Mouse (Mus musculus): Measurements from ENCODE around the gene Agap3.

The Agap3 gene

DNA sequence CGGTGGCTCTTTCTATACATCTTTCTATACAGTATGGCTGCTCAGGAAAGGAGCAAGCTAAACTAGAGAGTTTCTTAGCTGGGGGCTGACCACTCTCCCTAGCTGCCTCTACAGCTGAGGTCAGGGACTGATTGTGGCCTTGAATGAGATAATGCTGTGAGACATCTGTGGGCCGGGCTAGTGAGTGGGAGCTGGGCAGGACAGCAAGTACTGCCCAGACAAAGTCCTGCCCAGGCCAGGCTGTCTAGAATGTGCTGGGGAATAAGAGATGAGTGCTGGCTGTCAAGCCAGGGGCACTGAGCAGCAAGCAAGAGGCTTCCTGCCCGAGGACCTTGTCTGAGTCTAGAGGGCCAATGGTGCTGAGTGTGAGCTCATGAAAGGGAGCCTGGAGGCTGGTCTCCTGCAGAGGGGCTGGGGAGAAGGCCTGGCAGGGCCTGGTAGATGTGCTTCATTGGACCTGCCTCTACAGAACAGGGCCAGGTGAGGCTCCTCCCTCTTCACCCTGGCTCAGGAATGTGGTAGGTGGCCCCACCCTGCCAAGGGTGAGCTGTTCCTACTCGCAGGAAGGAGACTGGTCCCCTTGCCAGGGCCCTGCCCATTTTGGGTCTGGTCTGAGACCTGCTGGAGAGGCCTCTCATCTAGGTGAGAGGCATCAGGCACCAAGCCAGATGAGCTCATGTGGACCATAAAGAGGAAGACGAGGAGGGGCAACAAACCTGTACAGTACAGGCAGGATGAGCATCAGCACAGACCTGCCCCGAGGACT is 23.7 kb downstream of the Agap3 start:
- no peak for DNase-seq

DNA sequence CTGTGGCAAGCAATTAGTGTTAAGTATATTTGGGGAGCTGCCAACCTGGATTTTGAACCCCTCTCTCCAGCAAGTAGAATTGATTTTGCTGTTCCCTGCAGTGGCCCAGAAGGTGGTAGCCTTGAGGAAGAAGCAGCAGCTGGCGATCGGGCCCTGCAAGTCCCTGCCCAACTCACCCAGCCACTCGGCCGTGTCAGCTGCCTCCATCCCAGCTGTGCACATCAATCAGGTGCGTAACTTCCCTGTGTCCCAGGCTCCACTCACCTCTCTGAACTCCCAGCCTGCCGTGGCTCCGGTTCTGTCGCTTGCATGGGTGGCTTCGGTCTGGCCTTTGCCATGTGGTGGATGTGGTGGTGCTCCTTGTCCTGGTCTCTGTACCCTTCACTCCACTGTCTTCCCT is 25.9 kb downstream of the Agap3 start:
- DNase-seq: no peak

DNA sequence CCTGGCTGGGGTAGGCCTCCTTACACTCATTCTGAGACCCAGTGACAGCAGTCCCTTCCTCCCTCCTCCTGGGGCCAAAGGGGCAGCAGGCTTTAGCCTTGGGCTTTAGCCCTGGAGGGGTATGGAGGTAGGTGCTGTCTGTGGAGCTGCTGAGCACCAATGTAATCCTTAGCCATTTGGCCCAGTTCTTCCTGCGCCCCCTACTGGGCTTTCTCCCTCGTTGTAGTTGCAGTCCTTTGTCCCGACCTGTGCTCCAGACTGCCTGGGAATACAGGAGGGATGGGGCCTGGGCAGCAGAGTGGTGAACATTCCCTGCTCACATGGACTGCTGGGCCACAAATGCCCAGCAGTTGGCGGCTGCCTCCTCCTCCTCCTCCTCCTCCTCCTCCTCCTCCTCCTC is 29.7 kb downstream of the Agap3 start:
- peak; percentile 48 for DNase-seq

DNA sequence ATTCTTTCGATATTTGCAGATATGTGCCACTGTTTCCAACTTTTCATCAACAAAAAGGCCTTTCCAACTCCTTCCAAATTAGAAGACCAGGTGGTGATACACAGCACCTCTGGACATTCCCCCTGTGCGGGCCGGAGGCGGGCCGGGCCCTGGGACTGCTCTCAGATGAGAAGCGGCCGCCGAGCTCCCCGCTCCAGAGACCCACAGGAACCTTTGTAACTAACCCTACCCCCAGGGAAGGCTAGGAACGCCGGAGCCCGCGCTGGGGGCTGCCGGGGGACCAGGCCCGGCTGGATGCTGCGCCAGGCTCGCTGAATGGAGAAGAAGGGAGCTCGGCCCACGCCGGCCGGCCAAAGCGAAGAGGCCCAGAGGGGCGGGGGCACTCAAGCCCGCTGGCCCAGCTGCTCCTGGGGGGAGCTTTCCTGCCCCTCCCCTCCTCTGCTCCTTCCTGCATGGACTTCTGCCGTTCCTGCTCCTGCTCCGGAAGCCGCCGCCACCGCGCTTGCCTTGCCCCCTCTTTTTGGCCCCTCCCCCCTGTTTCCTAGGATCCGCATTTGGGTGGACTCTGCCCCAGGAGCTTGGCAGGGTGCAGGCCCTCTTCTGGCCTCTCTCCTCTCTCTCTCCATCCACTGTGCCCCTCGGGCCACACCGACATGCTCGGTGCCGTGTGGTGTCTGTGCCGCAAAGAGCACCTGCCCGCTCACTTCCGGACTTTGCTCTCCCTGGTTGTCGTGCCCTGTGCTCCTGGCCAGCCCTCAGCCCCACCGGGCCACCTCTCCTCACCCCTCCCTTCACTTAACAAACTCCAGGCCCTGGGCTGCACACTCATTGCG is 30.5 kb downstream of the Agap3 start:
- DNase-seq: no peak

DNA sequence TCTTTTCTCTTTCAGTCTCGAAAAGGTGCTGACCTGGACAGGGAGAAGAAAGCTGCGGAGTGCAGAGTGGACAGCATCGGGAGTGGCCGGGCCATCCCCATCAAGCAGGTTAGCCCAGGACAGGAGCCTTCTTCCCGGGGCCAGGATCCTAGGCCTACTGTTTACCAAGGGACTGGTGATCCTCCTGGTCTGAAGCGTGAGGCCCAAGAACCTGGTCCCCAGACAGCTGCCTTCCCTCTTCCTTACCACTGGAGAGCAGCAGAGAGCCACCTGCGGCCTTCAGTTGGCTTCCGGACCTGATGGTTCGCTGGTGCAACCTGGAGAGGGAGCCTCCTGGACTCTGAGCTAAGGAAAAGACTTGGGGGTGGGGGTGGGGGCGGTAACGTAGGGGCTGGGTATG is 31.3 kb downstream of the Agap3 start:
- peak; percentile 67 for DNase-seq

DNA sequence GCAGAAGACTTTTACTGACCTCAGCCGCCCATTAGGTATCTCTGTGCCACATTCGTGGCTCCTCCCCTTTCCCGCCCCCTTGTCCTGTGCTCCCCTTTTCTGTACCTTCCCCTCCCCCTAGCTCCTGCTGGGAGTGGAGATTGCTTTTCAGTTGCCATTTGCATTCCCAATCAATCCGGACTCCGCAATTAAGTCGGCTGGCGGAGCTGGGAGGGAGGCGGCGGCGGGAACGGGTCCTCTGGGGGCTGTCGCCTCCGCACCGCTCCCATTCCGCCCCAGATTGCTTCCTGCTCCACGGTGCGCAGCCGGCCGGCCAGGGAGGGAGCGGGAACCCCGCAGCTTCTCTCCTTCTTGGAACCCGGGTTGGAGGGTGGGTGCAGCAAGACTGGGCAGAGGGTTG is 33.0 kb downstream of the Agap3 start:
- peak; percentile 40 for DNase-seq

DNA sequence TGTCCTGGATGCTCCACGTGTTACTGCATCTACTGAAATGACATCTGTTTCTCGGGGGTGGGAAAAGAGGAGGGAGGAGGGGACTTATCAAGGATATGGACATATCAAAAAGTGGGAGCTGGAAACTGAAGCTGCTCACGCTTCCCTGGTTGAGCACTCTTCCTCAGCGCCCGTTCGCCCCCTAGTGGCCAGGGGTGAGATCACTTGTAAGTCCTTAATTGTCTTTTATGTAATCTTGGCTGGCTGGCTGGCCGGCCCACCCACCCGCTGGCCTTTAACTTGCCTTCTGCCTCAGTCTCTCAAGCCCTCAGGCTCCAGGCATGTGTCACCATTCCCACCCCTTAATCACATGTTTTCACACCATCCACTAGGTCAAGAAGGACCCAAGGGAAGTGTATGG is 34.1 kb downstream of the Agap3 start:
- DNase-seq: peak; percentile 84

DNA sequence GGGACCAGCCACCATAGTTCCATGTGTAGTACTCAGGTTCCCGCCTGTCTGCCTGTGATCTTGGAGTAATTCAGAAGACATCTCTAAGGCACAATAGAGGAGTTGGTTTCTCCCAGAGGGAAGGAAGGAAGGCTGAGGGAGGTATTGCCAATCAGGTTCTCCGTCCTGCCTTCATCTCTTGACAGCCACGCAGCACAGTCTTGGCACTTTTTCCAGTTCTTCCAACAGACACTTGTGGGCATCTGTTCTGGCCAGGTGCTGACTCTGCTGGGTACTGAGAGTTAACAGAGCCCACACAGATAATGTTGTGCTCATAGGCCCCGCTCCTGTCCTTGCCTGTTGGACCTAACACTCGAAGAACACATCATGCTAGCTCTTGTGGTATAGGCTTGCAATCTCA is 34.8 kb downstream of the Agap3 start:
- no peak for DNase-seq

DNA sequence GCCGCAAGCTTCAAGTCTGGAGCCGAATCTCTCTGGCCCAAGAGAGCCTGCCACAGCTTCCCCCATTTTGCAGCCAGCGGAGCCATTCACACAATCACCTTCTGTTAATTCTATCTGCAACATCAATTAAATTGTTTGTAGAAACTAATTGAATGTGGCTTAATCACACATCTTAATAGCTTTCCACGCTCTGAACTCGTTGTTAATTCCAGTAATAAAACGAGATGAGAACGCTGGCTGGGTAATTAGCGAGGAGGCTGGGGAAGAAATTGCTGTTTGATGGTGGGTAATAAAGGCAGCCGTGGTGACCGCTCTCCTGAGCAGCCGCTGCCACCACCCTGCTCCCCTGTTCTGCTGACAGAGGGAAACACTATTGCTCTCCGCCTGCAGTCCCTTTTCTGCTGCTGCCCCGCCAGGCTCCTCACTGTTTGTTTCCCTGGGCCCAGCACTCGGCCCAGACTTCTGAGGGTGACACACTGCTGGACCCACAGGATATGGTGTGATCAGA is 38.5 kb downstream of the Agap3 start:
- DNase-seq: no peak

DNA sequence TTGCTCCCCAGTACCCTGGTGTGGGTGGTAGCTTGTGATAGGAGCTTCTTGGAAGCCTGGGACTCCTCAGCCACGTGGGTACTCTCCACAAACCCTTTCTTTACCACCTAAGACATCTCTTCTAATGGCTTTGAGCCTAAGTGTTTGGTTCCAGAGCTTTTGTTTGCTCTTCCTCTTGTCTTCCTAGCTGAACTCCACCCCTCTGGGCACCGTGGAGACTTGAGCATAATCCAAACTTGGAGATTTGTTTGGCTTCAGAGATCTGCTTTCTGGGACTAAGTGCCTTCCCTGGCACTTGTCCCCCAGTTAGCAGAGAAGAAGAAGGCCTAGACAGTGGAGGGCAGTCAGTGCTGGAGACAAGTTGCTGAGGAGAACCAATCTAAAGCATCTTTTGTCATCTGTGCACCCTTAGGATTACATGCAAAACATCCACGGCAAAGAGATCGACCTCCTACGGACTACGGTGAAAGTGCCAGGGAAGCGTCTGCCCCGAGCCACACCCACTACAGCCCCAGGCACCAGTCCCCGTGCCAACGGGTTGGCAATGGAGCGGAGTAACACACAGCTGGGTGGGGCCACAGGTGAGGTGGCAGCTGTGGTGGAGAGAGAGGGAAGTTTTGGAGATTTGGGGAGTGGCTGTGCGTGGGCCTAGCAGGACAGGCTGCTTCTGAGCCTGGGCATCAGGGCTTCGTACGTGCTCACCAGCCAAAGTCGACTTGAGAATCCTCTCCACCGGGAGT is 40.7 kb downstream of the Agap3 start:
- no peak for DNase-seq

DNA sequence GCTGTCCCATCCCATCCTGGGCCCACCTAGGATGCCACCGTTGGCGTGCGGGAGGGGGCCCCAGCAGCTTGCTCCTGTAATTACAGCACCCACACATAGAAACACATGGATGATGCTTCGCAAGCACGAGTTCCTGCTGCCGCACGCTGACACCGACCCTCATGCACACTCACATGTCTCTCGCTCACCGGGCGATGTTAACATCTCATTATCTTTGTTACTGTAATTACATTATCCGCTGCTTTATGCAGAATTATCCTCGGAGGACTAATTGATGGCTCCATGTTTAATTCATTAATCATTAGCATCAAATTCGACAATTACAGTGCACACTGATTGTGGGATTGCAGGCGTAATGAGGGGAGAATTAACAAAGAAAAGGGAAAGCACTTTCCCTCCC is 43.0 kb downstream of the Agap3 start:
- no peak for DNase-seq

DNA sequence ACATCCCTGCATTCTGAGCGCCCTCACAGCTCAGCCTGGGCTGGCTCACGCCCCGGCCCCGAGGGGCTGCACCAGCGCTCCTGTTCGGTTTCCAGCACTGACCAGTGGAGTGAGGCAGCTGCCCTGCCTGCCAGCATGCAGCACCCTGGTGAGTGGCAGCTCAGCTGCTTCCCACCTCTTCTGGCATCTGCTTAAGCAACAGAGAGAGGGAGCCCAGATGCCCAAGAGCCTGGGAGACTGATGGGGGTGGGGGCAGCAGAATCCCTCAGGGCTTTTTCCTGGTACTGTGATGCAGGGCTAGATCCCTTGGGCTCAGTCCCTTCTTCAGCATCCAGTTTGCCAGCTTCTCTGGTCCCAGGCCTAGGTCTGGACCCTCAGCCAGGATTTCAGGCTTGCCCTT is 44.8 kb downstream of the Agap3 start:
- DNase-seq: no peak

DNA sequence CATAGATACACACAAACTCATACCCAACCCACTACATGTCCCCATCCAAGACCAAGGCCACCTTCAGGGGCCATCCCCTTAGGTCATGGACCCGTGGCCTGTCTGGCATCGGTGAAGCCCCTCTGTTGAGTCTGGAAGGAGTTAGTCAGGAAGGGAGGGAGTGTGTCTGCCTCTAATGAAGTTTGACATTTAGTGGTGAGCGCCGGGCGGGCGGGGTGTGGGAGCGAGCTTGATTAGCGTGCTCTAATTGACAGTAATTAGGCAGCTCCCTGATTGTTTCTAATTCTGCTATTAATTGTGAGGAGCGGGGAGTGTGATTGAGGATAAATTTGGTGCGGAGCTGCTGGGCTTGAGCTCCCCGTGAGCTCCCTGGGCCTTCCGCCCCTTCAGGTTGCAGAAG is 45.5 kb downstream of the Agap3 start:
- DNase-seq: no peak

DNA sequence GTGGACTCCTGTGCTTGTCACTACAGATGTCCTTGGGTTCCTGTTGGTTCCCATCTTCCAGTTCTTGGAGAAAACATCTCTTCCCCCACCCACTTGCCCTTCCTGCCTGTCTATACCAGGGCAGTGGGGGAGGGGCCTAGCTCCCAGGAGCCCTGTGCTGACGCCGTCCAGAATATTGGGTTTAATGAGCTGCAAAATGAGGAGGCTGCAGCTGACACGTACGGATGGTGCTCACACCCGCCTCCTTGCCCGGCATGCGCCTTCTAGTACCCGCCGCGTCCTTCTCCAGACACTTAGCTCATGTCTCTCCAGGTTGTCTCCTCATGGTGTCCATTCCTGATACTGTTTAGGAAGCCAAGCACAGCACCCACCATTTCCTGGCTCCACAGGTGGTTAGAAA is 47.1 kb downstream of the Agap3 start:
- DNase-seq: no peak

DNA sequence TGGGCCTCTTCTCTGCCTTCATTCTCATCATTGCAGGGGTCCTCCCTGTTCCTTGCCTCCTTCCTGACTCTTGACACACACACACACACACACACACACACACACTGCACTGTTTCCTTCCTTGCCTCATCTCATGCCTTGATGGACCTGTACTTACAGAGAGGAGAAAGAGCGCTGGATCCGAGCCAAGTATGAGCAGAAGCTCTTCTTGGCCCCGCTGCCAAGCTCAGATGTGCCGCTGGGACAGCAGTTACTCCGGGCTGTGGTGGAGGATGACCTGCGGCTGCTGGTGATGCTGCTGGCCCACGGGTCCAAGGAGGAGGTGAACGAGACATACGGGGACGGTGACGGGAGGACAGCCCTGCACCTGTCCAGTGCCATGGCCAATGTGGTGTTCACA is 48.9 kb downstream of the Agap3 start:
- DNase-seq: no peak

DNA sequence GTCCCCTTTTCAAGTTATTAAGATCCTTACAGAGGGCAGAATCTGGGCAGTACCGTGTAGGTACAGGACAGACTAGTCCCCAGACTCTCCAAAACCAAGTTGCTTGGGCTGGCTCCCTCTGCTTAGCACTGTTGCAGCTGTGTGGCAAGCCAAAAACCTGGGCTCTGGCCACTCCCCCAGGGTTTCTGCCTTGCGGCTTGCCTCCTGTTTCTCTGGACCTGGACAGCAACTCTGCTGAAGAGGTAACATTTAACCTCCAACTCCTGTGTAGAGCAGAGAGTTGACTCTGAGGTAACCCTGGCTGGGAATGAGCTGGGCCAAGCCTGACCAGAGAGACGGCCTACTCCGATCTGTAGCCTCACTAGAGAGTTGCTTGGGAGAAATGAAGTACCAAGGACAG is 50.8 kb downstream of the Agap3 start:
- no peak for DNase-seq

DNA sequence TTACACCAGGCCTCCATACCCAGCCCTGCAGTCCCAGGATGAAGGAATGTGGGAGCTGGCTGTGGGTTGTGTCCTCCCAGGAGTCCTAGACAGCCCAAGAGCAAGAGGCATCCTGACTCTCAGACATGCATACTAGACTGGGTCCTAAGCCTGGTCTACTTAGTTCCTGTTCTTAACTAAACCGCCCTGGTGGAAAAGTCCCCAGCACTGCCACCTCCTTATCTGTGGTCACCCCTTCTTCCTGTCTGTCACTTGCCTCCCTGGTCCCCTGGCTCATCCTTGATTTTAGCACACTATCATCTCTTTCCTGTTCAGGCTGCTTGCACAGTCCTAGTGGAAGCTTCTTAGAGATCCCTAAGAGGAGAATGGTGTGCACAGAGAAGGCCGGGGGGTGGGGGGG is 53.5 kb downstream of the Agap3 start:
- no peak for DNase-seq

DNA sequence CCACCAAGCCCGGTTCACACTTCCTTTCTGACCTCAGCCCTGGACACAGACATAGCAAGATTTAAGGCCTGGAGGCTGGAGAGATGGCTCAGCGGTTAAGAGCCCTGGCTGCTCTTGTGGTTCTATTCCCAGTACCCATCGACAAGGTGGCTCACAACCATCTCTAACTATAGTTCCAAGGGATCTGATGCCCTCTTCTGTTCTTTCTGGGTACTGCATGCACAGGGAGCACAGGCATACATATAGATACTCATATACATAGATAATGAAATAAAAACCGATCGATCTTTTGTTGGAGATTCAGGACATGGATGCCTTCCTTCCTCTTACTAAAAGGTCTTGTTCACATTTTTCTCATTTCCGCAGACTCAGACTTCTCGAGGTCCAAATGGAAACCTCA is 56.4 kb downstream of the Agap3 start:
- DNase-seq: no peak

DNA sequence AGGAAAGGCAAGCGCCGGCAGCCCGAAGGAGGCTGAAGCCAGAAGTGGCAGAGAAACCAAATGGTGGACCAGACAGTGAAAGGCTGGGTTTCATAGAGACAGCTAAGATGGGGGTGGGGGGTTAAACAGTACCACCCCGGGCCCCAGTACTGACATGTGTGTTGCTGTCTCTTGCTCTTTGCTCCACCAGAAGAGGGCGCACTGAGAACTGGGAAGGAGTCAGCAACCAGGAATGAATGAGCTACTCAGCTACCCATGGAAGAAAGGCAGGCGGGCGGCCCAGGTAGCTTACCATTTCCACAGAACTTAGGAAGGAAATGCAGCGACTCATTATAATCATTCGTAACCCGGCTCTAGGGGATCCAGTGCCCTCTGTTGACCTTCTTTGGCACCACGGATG is 58.7 kb downstream of the Agap3 start:
- no peak for DNase-seq

DNA sequence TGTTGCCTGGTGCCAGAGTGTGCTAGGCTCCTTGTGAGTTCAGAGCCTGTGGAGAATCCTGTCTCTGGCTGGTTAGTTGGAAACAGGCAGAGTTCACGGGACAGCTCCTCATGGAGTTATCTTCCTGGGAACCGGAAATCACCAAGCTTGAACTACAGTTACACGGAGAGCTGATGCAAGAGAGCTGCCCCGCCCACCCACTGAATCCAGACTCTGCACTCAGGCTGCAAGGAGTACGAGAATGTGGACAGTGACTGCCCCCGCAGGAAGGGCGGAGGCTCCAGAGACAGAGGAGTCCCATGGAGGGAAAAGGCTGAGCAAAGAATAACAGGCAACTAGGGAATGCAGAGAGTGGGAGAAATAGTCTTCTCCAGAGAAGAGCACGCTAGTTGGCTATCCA is 60.3 kb downstream of the Agap3 start:
- DNase-seq: no peak

DNA sequence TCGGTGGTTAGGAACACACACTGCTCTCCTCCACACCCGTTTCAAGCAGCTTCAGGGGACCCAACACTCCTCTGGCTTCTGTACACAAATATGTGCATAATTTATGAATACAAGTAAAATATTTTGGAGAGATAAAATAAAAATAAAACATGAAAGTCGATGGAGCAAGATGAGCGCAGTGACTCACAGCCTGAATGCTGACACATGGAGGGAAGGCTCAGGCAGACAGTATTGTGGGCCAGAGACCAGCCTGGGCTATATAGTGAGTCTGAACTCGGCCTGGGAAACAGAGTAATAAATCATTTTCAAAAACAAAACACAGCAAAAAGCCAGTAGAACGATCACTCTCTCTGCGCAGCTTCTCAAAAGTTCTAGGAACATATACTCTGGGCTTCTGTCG is 69.4 kb downstream of the Agap3 start:
- DNase-seq: no peak

DNA sequence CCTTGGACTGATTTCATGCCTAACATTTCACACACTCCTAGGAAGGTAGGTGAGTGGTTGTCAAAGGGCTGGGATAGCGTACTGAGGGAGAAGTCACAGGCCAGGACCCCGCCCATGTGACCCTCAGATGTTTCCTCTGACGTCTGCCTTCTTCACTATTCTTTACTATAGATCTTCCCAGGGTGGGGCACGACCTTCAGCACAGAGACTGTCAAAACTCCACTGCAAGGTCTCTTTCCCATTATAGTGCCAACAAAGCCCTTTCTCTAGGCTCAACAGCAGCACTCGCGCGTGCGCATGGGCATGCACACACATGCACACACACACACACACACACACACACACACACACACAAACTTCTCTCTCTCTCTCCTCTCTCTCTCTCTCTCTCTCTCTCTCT is 71.8 kb downstream of the Agap3 start:
- DNase-seq: no peak

DNA sequence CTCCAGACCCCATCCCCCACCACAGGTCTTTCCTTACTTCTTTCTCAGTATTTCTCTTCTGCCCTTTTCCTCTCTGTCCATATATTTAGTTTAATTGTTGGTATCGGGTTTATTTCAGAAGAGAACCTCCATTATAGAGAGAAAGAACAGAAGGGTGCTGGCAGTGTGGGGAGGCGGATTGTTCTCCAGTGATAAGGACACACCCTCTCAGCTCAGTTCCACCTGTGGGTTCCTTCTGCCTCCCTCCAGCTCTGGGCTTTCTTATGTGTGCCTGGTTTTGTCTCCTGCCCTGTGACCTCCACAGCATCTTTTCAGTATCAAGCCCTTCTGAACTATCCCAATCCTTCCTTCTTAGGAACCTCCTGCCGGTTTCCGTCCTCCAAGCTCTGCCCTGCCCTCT is 72.5 kb downstream of the Agap3 start:
- DNase-seq: no peak

Data from right cerebral cortex, postnatal 25 days (tissue).